Mouse (Mus musculus): ENCODE measurements around the gene Clic6. TPM values are rescaled to one million over a fixed set of nuclear protein-coding genes. Genes with fewer than 3 reads are reported as not detected.

Gene Clic6
- polyA plus RNA-seq, 1 experiment from 2014 or later, result 8.9 TPM

GRCm38 (mm10) chr16:92468459-92468858 is 17.1 kb upstream of the Clic6 start:
- H3K4me2 ChIP-seq, result no peak overlapping the region
- no peaks in the 10 kb centered on the region for H3K36me3 ChIP-seq (ENCODE audit: insufficient read depth)
- ATAC-seq (ENCODE audit: insufficient read depth) (no peak), DNase-seq (no peak)
- no peak overlapping the region for H3K27ac ChIP-seq (ENCODE audit: low read depth)
- peaks cover 16% of the 10 kb centered on the region for H3K4me1 ChIP-seq (ENCODE audit: insufficient read depth)
- WGBS, result 76% methylated on average over 14 of the region's 14 CpGs
- H3K9me3 ChIP-seq (ENCODE audit: low read depth, low read length), result no peaks in the 10 kb centered on the region
- no peak overlapping the region for H3K9ac ChIP-seq
- no peak overlapping the region for H3K4me3 ChIP-seq (ENCODE audit: low read depth, low read length)
- TF ChIP-seq CTCF (IDR thresholded peaks at IDR 0.05; ENCODE audit: low read depth), result no peak
- no peaks in the 10 kb centered on the region for H3K27me3 ChIP-seq (ENCODE audit: insufficient read depth, low read length)

GRCm38 (mm10) chr16:92470706-92471105 is 14.8 kb upstream of the Clic6 start, which contains the start of gene Rcan1:
Gene Rcan1 (minus strand): TSS chr16:92470867.
- Histone ChIP-seq H3K4me1 (ENCODE audit: insufficient read depth) (peaks cover 6% of the 10 kb centered on the region; the same call in 1 of the 2 replicates), H3K27me3 (ENCODE audit: insufficient read depth, low read length) (no peaks in the 10 kb centered on the region), H3K4me2 (no peak within 1 kb of the TSS), H3K9ac (no peak within 1 kb of the TSS), H3K27ac (ENCODE audit: low read depth) (no peak within 1 kb of the TSS), H3K9me3 (ENCODE audit: low read depth, low read length) (no peaks in the 10 kb centered on the region), H3K36me3 (ENCODE audit: insufficient read depth) (no peaks in the 10 kb centered on the region), H3K4me3 (ENCODE audit: low read depth, low read length) (no peak within 1 kb of the TSS)
- no peak for TF ChIP-seq CTCF (IDR thresholded peaks at IDR 0.05; ENCODE audit: low read depth)
- DNase-seq (no peak), ATAC-seq (ENCODE audit: insufficient read depth) (no peak)
- 71% methylated on average over 6 of the region's 6 CpGs for WGBS

GRCm38 (mm10) chr16:92472898-92473297 is 12.6 kb upstream of the Clic6 start:
- no peak for TF ChIP-seq CTCF (IDR thresholded peaks at IDR 0.05; ENCODE audit: low read depth)
- no peak overlapping the region for H3K4me3 ChIP-seq (ENCODE audit: low read depth, low read length)
- H3K4me2 ChIP-seq, result no peak overlapping the region
- ATAC-seq (ENCODE audit: insufficient read depth), result peak; percentile 88
- H3K9ac ChIP-seq, result no peak overlapping the region
- peaks cover 6% of the 10 kb centered on the region; the same call in 1 of the 2 replicates for H3K4me1 ChIP-seq (ENCODE audit: insufficient read depth)
- H3K9me3 ChIP-seq (ENCODE audit: low read depth, low read length), result no peaks in the 10 kb centered on the region
- H3K27ac ChIP-seq (ENCODE audit: low read depth), result no peak overlapping the region
- DNase-seq, result peak; percentile 81
- H3K27me3 ChIP-seq (ENCODE audit: insufficient read depth, low read length), result no peaks in the 10 kb centered on the region
- H3K36me3 ChIP-seq (ENCODE audit: insufficient read depth), result no peaks in the 10 kb centered on the region
- 31% methylated on average over 3 of the region's 3 CpGs for WGBS

GRCm38 (mm10) chr16:92475093-92475860 is 10.3 kb upstream of the Clic6 start:
- Histone ChIP-seq H3K4me3 (ENCODE audit: low read depth, low read length) (no peak overlapping the region), H3K27me3 (ENCODE audit: insufficient read depth, low read length) (peaks cover 11% of the 10 kb centered on the region; the same call in 1 of the 2 replicates), H3K27ac (ENCODE audit: low read depth) (no peak overlapping the region), H3K36me3 (ENCODE audit: insufficient read depth) (no peaks in the 10 kb centered on the region), H3K9ac (no peak overlapping the region), H3K9me3 (ENCODE audit: low read depth, low read length) (no peaks in the 10 kb centered on the region), H3K4me2 (no peak overlapping the region), H3K4me1 (ENCODE audit: insufficient read depth) (peaks cover 6% of the 10 kb centered on the region; the same call in 1 of the 2 replicates)
- ATAC-seq (ENCODE audit: insufficient read depth), result peak; percentile 27; the same call in 1 of the 2 replicates
- peak; percentile 39 for DNase-seq
- no peak for TF ChIP-seq CTCF (IDR thresholded peaks at IDR 0.05; ENCODE audit: low read depth)
- 53% methylated on average over 25 of the region's 25 CpGs for WGBS

- TF ChIP-seq CTCF (IDR thresholded peaks at IDR 0.05; ENCODE audit: low read depth), result peak; percentile 83
- Histone ChIP-seq H3K9ac (no peak overlapping the region), H3K27ac (ENCODE audit: low read depth) (no peak overlapping the region), H3K4me1 (ENCODE audit: insufficient read depth) (no peaks in the 10 kb centered on the region), H3K4me3 (ENCODE audit: low read depth, low read length) (no peak overlapping the region), H3K9me3 (ENCODE audit: low read depth, low read length) (no peaks in the 10 kb centered on the region), H3K36me3 (ENCODE audit: insufficient read depth) (no peaks in the 10 kb centered on the region), H3K4me2 (peak overlapping the region; percentile 40), H3K27me3 (ENCODE audit: insufficient read depth, low read length) (peaks cover 11% of the 10 kb centered on the region; the same call in 1 of the 2 replicates)
- ATAC-seq (ENCODE audit: insufficient read depth) (no peak), DNase-seq (peak; percentile 93)
- WGBS, result 11% methylated on average over 21 of the region's 23 CpGs
Measured at GRCm38 (mm10) chr16:92478561-92479150, 6.9 kb upstream of the Clic6 start.

GRCm38 (mm10) chr16:92487086-92487485 is 1.6 kb downstream of the Clic6 start:
- no peak for TF ChIP-seq CTCF (IDR thresholded peaks at IDR 0.05; ENCODE audit: low read depth)
- H3K4me1 ChIP-seq (ENCODE audit: insufficient read depth), result no peaks in the 10 kb centered on the region
- DNase-seq (no peak), ATAC-seq (ENCODE audit: insufficient read depth) (no peak)
- H3K27me3 ChIP-seq (ENCODE audit: insufficient read depth, low read length), result no peaks in the 10 kb centered on the region
- no peak overlapping the region for H3K4me2 ChIP-seq
- H3K9me3 ChIP-seq (ENCODE audit: low read depth, low read length), result no peaks in the 10 kb centered on the region
- no peak overlapping the region for H3K9ac ChIP-seq
- H3K4me3 ChIP-seq (ENCODE audit: low read depth, low read length), result no peak overlapping the region
- no peak overlapping the region for H3K27ac ChIP-seq (ENCODE audit: low read depth)
- H3K36me3 ChIP-seq (ENCODE audit: insufficient read depth), result no peaks in the 10 kb centered on the region
- WGBS, result 76% methylated on average over 6 of the region's 6 CpGs

GRCm38 (mm10) chr16:92487489-92487888 is 2.0 kb downstream of the Clic6 start:
- H3K36me3 ChIP-seq (ENCODE audit: insufficient read depth), result no peaks in the 10 kb centered on the region
- DNase-seq (peak; percentile 82), ATAC-seq (ENCODE audit: insufficient read depth) (no peak)
- WGBS, result 57% methylated on average over 4 of the region's 4 CpGs
- no peaks in the 10 kb centered on the region for H3K4me1 ChIP-seq (ENCODE audit: insufficient read depth)
- H3K9ac ChIP-seq, result no peak overlapping the region
- TF ChIP-seq CTCF (IDR thresholded peaks at IDR 0.05; ENCODE audit: low read depth), result peak; percentile 67
- no peak overlapping the region for H3K4me2 ChIP-seq
- H3K9me3 ChIP-seq (ENCODE audit: low read depth, low read length), result no peaks in the 10 kb centered on the region
- H3K4me3 ChIP-seq (ENCODE audit: low read depth, low read length), result no peak overlapping the region
- no peaks in the 10 kb centered on the region for H3K27me3 ChIP-seq (ENCODE audit: insufficient read depth, low read length)
- H3K27ac ChIP-seq (ENCODE audit: low read depth), result no peak overlapping the region

Data from lung, embryonic 14.5 days (tissue).